8 mouse cellular contexts compared by ENCODE assay signal in genomic region chr8:124896632-124897385, GRCm38 (mm10). TPM values are rescaled to one million over a fixed set of nuclear protein-coding genes. Genes with fewer than 3 reads are reported as not detected.
DNase-seq lines count a peak whose midpoint lies in the region; ATAC-seq and TF ChIP-seq lines count a peak whose summit lies in the region.

No protein-coding gene starts in this region.

- under 1% methylated on average over 60 of the region's 60 CpGs for WGBS in heart, embryonic 12.5 days
- under 1% methylated on average over 60 of the region's 60 CpGs for WGBS in kidney, postnatal 0 days
- 1% methylated on average over 60 of the region's 60 CpGs for WGBS in liver, embryonic 13.5 days (ENCODE audit: insufficient replicate concordance)
- WGBS in stomach, embryonic 16.5 days = under 1% methylated on average over 60 of the region's 60 CpGs

- H3K4me1 ChIP-seq in heart, embryonic 12.5 days (replicated peaks) = peaks cover 25% of the 10 kb centered on the region
- peaks cover 17% of the 10 kb centered on the region for H3K4me1 ChIP-seq in kidney, postnatal 0 days (replicated peaks; ENCODE audit: insufficient read depth, low read length)
- peaks cover 43% of the 10 kb centered on the region for H3K4me1 ChIP-seq in liver, embryonic 13.5 days (replicated peaks)
- peaks cover 16% of the 10 kb centered on the region for H3K4me1 ChIP-seq in stomach, embryonic 16.5 days (ENCODE audit: control insufficient read depth, insufficient read depth, low read length)

- DNase-seq in CD4-positive, CD25-positive, alpha-beta regulatory T cell, adult 2 months (ENCODE audit: low read depth, low spot score) = peak; percentile 68
- peak; percentile 46 for DNase-seq in c-Kit-negative CD71-positive TER-119-positive erythroid progenitor cells, embryonic 14.5 days (ENCODE audit: low read depth, low spot score)
- DNase-seq in fat pad, adult 2 months (ENCODE audit: extremely low read depth, low read depth, low spot score) = peak; percentile 10
- peak; percentile 92 for DNase-seq in kidney, postnatal 0 days (ENCODE audit: low spot score)
- peak; percentile 62 for DNase-seq in liver, embryonic 13.5 days
- DNase-seq in neural tube, embryonic 10.5 days (ENCODE audit: extremely low spot score, low spot score) = peak; percentile 68

- H3K36me3 ChIP-seq in heart, embryonic 12.5 days = peaks cover 47% of the 10 kb centered on the region
- peaks cover 16% of the 10 kb centered on the region for H3K36me3 ChIP-seq in kidney, postnatal 0 days (ENCODE audit: insufficient read depth, low read length)
- peaks cover 64% of the 10 kb centered on the region for H3K36me3 ChIP-seq in liver, embryonic 13.5 days
- peaks cover 5% of the 10 kb centered on the region for H3K36me3 ChIP-seq in stomach, embryonic 16.5 days (ENCODE audit: control insufficient read depth, insufficient read depth, low read length)

- ATAC-seq in heart, embryonic 12.5 days (ENCODE audit: insufficient number of reproducible peaks, low FRiP score) = peak; percentile 56
- ATAC-seq in kidney, postnatal 0 days (replicated peaks; ENCODE audit: low FRiP score, low read depth) = peak; percentile 62
- ATAC-seq in liver, embryonic 13.5 days (ENCODE audit: low read depth) = peak; percentile 49
- peak; percentile 47 for ATAC-seq in stomach, embryonic 16.5 days (ENCODE audit: insufficient read depth, low FRiP score)

- H3K27me3 ChIP-seq in heart, embryonic 12.5 days (replicated peaks) = no peaks in the 10 kb centered on the region
- no peaks in the 10 kb centered on the region for H3K27me3 ChIP-seq in kidney, postnatal 0 days (ENCODE audit: insufficient read depth, low read length)
- H3K27me3 ChIP-seq in liver, embryonic 13.5 days = no peaks in the 10 kb centered on the region
- H3K27me3 ChIP-seq in stomach, embryonic 16.5 days (ENCODE audit: control insufficient read depth, insufficient read depth, low read length) = no peaks in the 10 kb centered on the region

- peak; percentile 72 for TF ChIP-seq CTCF in kidney, postnatal 0 days (IDR thresholded peaks at IDR 0.05; ENCODE audit: low read depth)

- peak overlapping the region; percentile 88 for H3K9ac ChIP-seq in heart, embryonic 12.5 days
- peak overlapping the region; percentile 80 for H3K9ac ChIP-seq in kidney, postnatal 0 days (ENCODE audit: low read depth, low read length)
- H3K9ac ChIP-seq in liver, embryonic 13.5 days = peak overlapping the region; percentile 94
- H3K9ac ChIP-seq in stomach, embryonic 16.5 days (ENCODE audit: low read length) = peak overlapping the region; percentile 91

- H3K9me3 ChIP-seq in heart, embryonic 12.5 days (replicated peaks) = no peaks in the 10 kb centered on the region
- no peaks in the 10 kb centered on the region for H3K9me3 ChIP-seq in kidney, postnatal 0 days (replicated peaks; ENCODE audit: low read length)
- no peaks in the 10 kb centered on the region for H3K9me3 ChIP-seq in liver, embryonic 13.5 days (replicated peaks)
- H3K9me3 ChIP-seq in stomach, embryonic 16.5 days (replicated peaks; ENCODE audit: control insufficient read depth, low read length) = no peaks in the 10 kb centered on the region

- peak overlapping the region; percentile 73 for H3K4me3 ChIP-seq in heart, embryonic 12.5 days
- H3K4me3 ChIP-seq in kidney, postnatal 0 days (replicated peaks; ENCODE audit: low read depth, low read length) = peak overlapping the region; percentile 77
- H3K4me3 ChIP-seq in liver, embryonic 13.5 days (replicated peaks) = peak overlapping the region; percentile 92
- H3K4me3 ChIP-seq in stomach, embryonic 16.5 days (replicated peaks; ENCODE audit: low read length) = peak overlapping the region; percentile 96

- H3K27ac ChIP-seq in heart, embryonic 12.5 days (ENCODE audit: poor library complexity, severe bottlenecking) = peak overlapping the region; percentile 75
- peak overlapping the region; percentile 83 for H3K27ac ChIP-seq in kidney, postnatal 0 days
- H3K27ac ChIP-seq in liver, embryonic 13.5 days = peak overlapping the region; percentile 91
- H3K27ac ChIP-seq in stomach, embryonic 16.5 days (ENCODE audit: low read length) = peak overlapping the region; percentile 89

- H3K4me2 ChIP-seq in heart, embryonic 12.5 days = peak overlapping the region; percentile 99
- peak overlapping the region; percentile 97 for H3K4me2 ChIP-seq in kidney, postnatal 0 days (ENCODE audit: low read length)
- H3K4me2 ChIP-seq in liver, embryonic 13.5 days = peak overlapping the region; percentile 96
- H3K4me2 ChIP-seq in stomach, embryonic 16.5 days (ENCODE audit: low read depth, low read length) = peak overlapping the region; percentile 89

RNA-seq across cellular contexts. Expression of gene Exoc8, which starts 0.7 kb away (rescaled TPM):
- 10.1 and 10.3 TPM in 2 replicates for polyA plus RNA-seq in heart, embryonic 12.5 days (2016; fragmentation: Nextera tagmentation; extraction: Ambion mirVana)
- 5.6 and 6.1 TPM in 2 replicates for polyA plus RNA-seq in kidney, postnatal 0 days (2015; fragmentation: Nextera tagmentation; extraction: Ambion mirVana)
- 4.2 and 4.5 TPM in 2 replicates for polyA plus RNA-seq in liver, embryonic 13.5 days (2015; fragmentation: Nextera tagmentation; extraction: Ambion mirVana)
- polyA plus RNA-seq in stomach, embryonic 16.5 days (2015; fragmentation: Nextera tagmentation; extraction: Ambion mirVana) = 5.6 and 6.0 TPM in 2 replicates

RNA-seq across cellular contexts. Expression of gene Sprtn, which starts 0.9 kb away (rescaled TPM):
- 10.4 and 10.9 TPM in 2 replicates for polyA plus RNA-seq in heart, embryonic 12.5 days (2016; fragmentation: Nextera tagmentation; extraction: Ambion mirVana)
- 7.9 and 8.3 TPM in 2 replicates for polyA plus RNA-seq in kidney, postnatal 0 days (2015; fragmentation: Nextera tagmentation; extraction: Ambion mirVana)
- polyA plus RNA-seq in liver, embryonic 13.5 days (2015; fragmentation: Nextera tagmentation; extraction: Ambion mirVana) = 6.1 and 7.5 TPM in 2 replicates
- polyA plus RNA-seq in stomach, embryonic 16.5 days (2015; fragmentation: Nextera tagmentation; extraction: Ambion mirVana) = 7.3 and 8.3 TPM in 2 replicates

RNA-seq across cellular contexts. Expression of gene 2810004N23Rik, which starts 33.9 kb away (rescaled TPM):
- polyA plus RNA-seq in heart, embryonic 12.5 days (2016; fragmentation: Nextera tagmentation; extraction: Ambion mirVana) = 57.1 and 59.4 TPM in 2 replicates
- polyA plus RNA-seq in kidney, postnatal 0 days (2015; fragmentation: Nextera tagmentation; extraction: Ambion mirVana) = 33.3 and 36.6 TPM in 2 replicates
- 28.9 and 35.3 TPM in 2 replicates for polyA plus RNA-seq in liver, embryonic 13.5 days (2015; fragmentation: Nextera tagmentation; extraction: Ambion mirVana)
- 42.1 TPM in 2 replicates for polyA plus RNA-seq in stomach, embryonic 16.5 days (2015; fragmentation: Nextera tagmentation; extraction: Ambion mirVana)

RNA-seq across cellular contexts. Expression of gene Gnpat, which starts 34.0 kb away (rescaled TPM):
- 109 and 116 TPM in 2 replicates for polyA plus RNA-seq in heart, embryonic 12.5 days (2016; fragmentation: Nextera tagmentation; extraction: Ambion mirVana)
- polyA plus RNA-seq in kidney, postnatal 0 days (2015; fragmentation: Nextera tagmentation; extraction: Ambion mirVana) = 74.8 and 83.5 TPM in 2 replicates
- polyA plus RNA-seq in liver, embryonic 13.5 days (2015; fragmentation: Nextera tagmentation; extraction: Ambion mirVana) = 47.3 and 53.9 TPM in 2 replicates
- 86.4 and 90.1 TPM in 2 replicates for polyA plus RNA-seq in stomach, embryonic 16.5 days (2015; fragmentation: Nextera tagmentation; extraction: Ambion mirVana)

RNA-seq across cellular contexts. Expression of gene Egln1, which starts 52.3 kb away (rescaled TPM):
- 16.5 and 18.6 TPM in 2 replicates for polyA plus RNA-seq in heart, embryonic 12.5 days (2016; fragmentation: Nextera tagmentation; extraction: Ambion mirVana)
- 9.4 and 9.5 TPM in 2 replicates for polyA plus RNA-seq in kidney, postnatal 0 days (2015; fragmentation: Nextera tagmentation; extraction: Ambion mirVana)
- 2.7 TPM in 2 replicates for polyA plus RNA-seq in liver, embryonic 13.5 days (2015; fragmentation: Nextera tagmentation; extraction: Ambion mirVana)
- polyA plus RNA-seq in stomach, embryonic 16.5 days (2015; fragmentation: Nextera tagmentation; extraction: Ambion mirVana) = 12.4 and 12.9 TPM in 2 replicates

Comparison
In these comparisons a context has a peak if more than half of its experiments do, and no peak if none do; other contexts are left out.
1. Peak in every context shown above with its lines: DNase-seq, ATAC-seq, H3K4me3 ChIP-seq and H3K27ac ChIP-seq.
2. DNase-seq: peak in every context shown above with its lines; median percentile 92 in kidney, postnatal 0 days; 68 in CD4-positive, CD25-positive, alpha-beta regulatory T cell, adult 2 months; 68 in neural tube, embryonic 10.5 days; 62 in liver, embryonic 13.5 days; 46 in c-Kit-negative CD71-positive TER-119-positive erythroid progenitor cells, embryonic 14.5 days; 10 in fat pad, adult 2 months.